Mouse (Mus musculus): ENCODE measurements at regions not wholly inside any gene's neighbourhood (a gene's known extent, or its start where the extent isn't known, plus 50 kb on each side); places are given as distances from the start of the nearest gene placed in this dataset.
"Not testable (repeated sequence)": the region's sequence is repeated elsewhere in the genome, so short reads cannot be mapped to it uniquely, and the experiment has no call there.

DNA sequence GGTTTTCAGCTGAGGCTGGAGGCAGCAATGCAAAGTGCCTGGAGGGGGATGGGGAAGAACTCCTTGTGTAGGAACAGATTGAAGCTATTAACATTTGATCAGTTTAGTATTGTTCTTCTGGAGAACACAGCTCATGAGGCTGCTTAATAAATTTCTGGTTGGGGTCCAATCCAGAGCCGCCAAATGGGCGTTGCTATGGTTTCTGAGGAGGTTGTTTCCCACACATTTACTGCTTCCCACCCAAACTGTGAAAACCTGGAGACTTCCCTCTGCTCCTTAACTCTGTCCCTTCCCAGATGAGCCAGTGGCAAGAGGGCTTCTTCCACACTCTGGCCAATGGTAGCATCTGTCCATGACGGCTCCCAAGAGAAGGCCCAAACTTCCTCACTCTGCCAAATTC, 113.2 kb upstream of the Klf4 start:
- no peak for DNase-seq (ENCODE audit: low read depth, low spot score)
- H3K36me3 ChIP-seq (ENCODE audit: control insufficient read depth, insufficient read depth, low read length, poor library complexity, severe bottlenecking): no peaks in the 10 kb centered on the region
- H3K27ac ChIP-seq (ENCODE audit: insufficient read depth, low read depth, low read length, poor library complexity, severe bottlenecking): no peak overlapping the region
- H3K4me1 ChIP-seq (ENCODE audit: control insufficient read depth in 2 of 2, insufficient read depth in 2 of 2, low read length in 2 of 2, poor library complexity in 1 of 2): no peaks in the 10 kb centered on the region
- TF ChIP-seq CHD2 (IDR thresholded peaks at IDR 0.05; ENCODE audit: low read depth, low read length) (no peak), ZC3H11A (IDR thresholded peaks at IDR 0.05; ENCODE audit: borderline replicate concordance, low read depth, low read length) (no peak), MAFK (IDR thresholded peaks at IDR 0.05; ENCODE audit: insufficient read depth, low read depth, low read length) (no peak), HCFC1 (IDR thresholded peaks at IDR 0.05; ENCODE audit: borderline replicate concordance, insufficient read depth, low read length) (no peak), ZNF384 (IDR thresholded peaks at IDR 0.05; ENCODE audit: low read depth, low read length) (no peak)
- no peak overlapping the region for H3K4me3 ChIP-seq (ENCODE audit: insufficient read depth in 1 of 2, low read depth in 1 of 2, low read length in 2 of 2, poor library complexity in 1 of 2, severe bottlenecking in 1 of 2)
- in situ Hi-C loops (cut with MboI; ENCODE audit: low sequenced_read_pairs in 2 of 2, unreplicated experiment in 2 of 2): no loop called here
- no peaks in the 10 kb centered on the region for H3K9me3 ChIP-seq (ENCODE audit: control insufficient read depth, insufficient read depth, low read depth, low read length)
- H3K9ac ChIP-seq (ENCODE audit: insufficient read depth, low read depth, low read length, poor library complexity, severe bottlenecking): no peak overlapping the region

DNA sequence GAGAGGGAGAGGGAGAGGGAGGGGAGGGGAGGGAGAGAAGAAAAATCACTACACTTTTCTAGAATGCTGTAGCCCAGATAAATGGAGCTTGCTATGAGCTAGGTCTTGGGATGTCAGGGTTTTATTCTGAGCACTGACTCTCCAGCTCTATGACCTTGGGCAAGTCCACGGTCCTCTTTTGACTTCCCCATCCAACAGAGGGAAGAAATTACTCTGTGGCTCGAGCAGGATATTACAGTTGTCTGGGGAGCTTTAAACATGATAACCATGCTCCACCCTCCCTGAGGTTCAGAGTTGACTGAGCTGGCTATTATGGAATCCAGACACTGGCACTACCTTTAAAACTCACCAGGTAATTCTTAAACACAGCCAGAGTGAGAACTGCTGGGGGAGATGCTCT, 112.6 kb upstream of the Klf4 start:
- in situ Hi-C loops (cut with MboI; ENCODE audit: low sequenced_read_pairs in 2 of 2, unreplicated experiment in 2 of 2): no loop called here
- no peak for DNase-seq (ENCODE audit: low read depth, low spot score)
- no peaks in the 10 kb centered on the region for H3K9me3 ChIP-seq (ENCODE audit: control insufficient read depth, insufficient read depth, low read depth, low read length)
- H3K4me3 ChIP-seq (ENCODE audit: insufficient read depth in 1 of 2, low read depth in 1 of 2, low read length in 2 of 2, poor library complexity in 1 of 2, severe bottlenecking in 1 of 2): no peak overlapping the region
- H3K9ac ChIP-seq (ENCODE audit: insufficient read depth, low read depth, low read length, poor library complexity, severe bottlenecking): no peak overlapping the region
- H3K36me3 ChIP-seq (ENCODE audit: control insufficient read depth, insufficient read depth, low read length, poor library complexity, severe bottlenecking): no peaks in the 10 kb centered on the region
- H3K4me1 ChIP-seq (ENCODE audit: control insufficient read depth in 2 of 2, insufficient read depth in 2 of 2, low read length in 2 of 2, poor library complexity in 1 of 2): no peaks in the 10 kb centered on the region
- H3K27ac ChIP-seq (ENCODE audit: insufficient read depth, low read depth, low read length, poor library complexity, severe bottlenecking): no peak overlapping the region
- no peak for TF ChIP-seq HCFC1 (IDR thresholded peaks at IDR 0.05; ENCODE audit: borderline replicate concordance, insufficient read depth, low read length)
- no peak for TF ChIP-seq ZNF384 (IDR thresholded peaks at IDR 0.05; ENCODE audit: low read depth, low read length)
- no peak for TF ChIP-seq CHD2 (IDR thresholded peaks at IDR 0.05; ENCODE audit: low read depth, low read length)
- no peak for TF ChIP-seq ZC3H11A (IDR thresholded peaks at IDR 0.05; ENCODE audit: borderline replicate concordance, low read depth, low read length)

DNA sequence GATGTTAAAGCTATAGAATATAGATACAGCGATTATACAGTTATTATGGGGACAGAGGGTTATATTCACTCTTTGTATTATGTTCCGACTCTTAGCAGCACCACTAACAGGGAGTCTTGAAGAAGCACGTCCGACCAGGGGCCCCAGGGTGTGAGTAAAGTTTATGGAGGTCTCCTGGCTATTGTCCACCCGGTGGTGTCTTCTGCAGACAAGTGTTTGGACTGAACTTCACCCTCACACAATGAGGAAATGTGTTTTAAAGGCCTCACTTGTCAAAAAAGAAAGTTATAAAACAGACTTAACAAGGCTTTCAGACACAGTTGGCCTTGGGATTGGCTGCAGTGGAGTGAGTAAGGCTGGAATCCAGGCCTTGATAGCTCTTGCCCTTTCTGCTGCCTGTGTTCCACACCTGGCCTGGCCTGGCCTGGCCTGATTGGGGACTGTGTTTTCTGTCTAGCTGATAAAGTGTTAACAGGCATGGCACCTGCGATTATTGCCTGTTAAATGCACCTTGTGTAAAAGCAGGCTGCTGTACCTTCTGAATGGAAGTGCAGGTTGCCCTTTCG, 102.8 kb upstream of the Klf4 start:
- in situ Hi-C loops (cut with MboI; ENCODE audit: low sequenced_read_pairs in 2 of 2, unreplicated experiment in 2 of 2): no loop called here
- TF ChIP-seq ZC3H11A (IDR thresholded peaks at IDR 0.05; ENCODE audit: borderline replicate concordance, low read depth, low read length): no peak
- TF ChIP-seq CHD2 (IDR thresholded peaks at IDR 0.05; ENCODE audit: low read depth, low read length): no peak
- TF ChIP-seq ZNF384 (IDR thresholded peaks at IDR 0.05; ENCODE audit: low read depth, low read length): no peak
- TF ChIP-seq HCFC1 (IDR thresholded peaks at IDR 0.05; ENCODE audit: borderline replicate concordance, insufficient read depth, low read length): no peak
- TF ChIP-seq MAFK (IDR thresholded peaks at IDR 0.05; ENCODE audit: insufficient read depth, low read depth, low read length): no peak
- Histone ChIP-seq H3K9ac (ENCODE audit: insufficient read depth, low read depth, low read length, poor library complexity, severe bottlenecking) (no peak overlapping the region), H3K4me3 (ENCODE audit: insufficient read depth in 1 of 2, low read depth in 1 of 2, low read length in 2 of 2, poor library complexity in 1 of 2, severe bottlenecking in 1 of 2) (no peak overlapping the region), H3K9me3 (ENCODE audit: control insufficient read depth, insufficient read depth, low read depth, low read length) (no peaks in the 10 kb centered on the region), H3K27ac (ENCODE audit: insufficient read depth, low read depth, low read length, poor library complexity, severe bottlenecking) (no peak overlapping the region), H3K4me1 (ENCODE audit: control insufficient read depth in 2 of 2, insufficient read depth in 2 of 2, low read length in 2 of 2, poor library complexity in 1 of 2) (no peaks in the 10 kb centered on the region), H3K36me3 (ENCODE audit: control insufficient read depth, insufficient read depth, low read length, poor library complexity, severe bottlenecking) (no peaks in the 10 kb centered on the region)
- no peak for DNase-seq (ENCODE audit: low read depth, low spot score)

DNA sequence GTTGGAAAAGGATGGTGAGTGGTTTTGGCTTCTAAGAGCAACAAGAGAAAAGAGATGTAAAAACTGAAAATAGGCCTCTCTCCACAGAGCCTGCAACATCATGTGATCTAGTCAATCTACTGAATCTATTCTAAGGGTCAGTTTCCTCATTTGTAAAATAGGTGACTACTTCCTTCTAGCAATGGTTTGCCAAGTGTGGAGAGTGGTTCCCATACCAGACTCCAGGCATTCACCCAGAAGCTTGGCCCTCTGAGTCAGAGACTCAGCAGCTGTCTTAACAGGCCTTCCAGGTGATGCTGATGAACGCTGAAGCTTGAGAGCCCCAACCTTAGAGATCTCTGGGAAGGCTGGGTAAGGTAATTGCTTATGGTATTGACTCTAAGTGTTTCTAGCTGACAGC, 98.9 kb upstream of the Klf4 start:
- H3K4me1 ChIP-seq (ENCODE audit: control insufficient read depth in 2 of 2, insufficient read depth in 2 of 2, low read length in 2 of 2, poor library complexity in 1 of 2): no peaks in the 10 kb centered on the region
- in situ Hi-C loops (cut with MboI; ENCODE audit: low sequenced_read_pairs in 2 of 2, unreplicated experiment in 2 of 2): no loop called here
- H3K9ac ChIP-seq (ENCODE audit: insufficient read depth, low read depth, low read length, poor library complexity, severe bottlenecking): no peak overlapping the region
- no peak for TF ChIP-seq ZNF384 (IDR thresholded peaks at IDR 0.05; ENCODE audit: low read depth, low read length)
- TF ChIP-seq MAFK (IDR thresholded peaks at IDR 0.05; ENCODE audit: insufficient read depth, low read depth, low read length): no peak
- TF ChIP-seq HCFC1 (IDR thresholded peaks at IDR 0.05; ENCODE audit: borderline replicate concordance, insufficient read depth, low read length): no peak
- TF ChIP-seq CHD2 (IDR thresholded peaks at IDR 0.05; ENCODE audit: low read depth, low read length): no peak
- TF ChIP-seq ZC3H11A (IDR thresholded peaks at IDR 0.05; ENCODE audit: borderline replicate concordance, low read depth, low read length): no peak
- no peaks in the 10 kb centered on the region for H3K36me3 ChIP-seq (ENCODE audit: control insufficient read depth, insufficient read depth, low read length, poor library complexity, severe bottlenecking)
- H3K9me3 ChIP-seq (ENCODE audit: control insufficient read depth, insufficient read depth, low read depth, low read length): no peaks in the 10 kb centered on the region
- no peak overlapping the region for H3K27ac ChIP-seq (ENCODE audit: insufficient read depth, low read depth, low read length, poor library complexity, severe bottlenecking)
- DNase-seq (ENCODE audit: low read depth, low spot score): no peak
- no peak overlapping the region for H3K4me3 ChIP-seq (ENCODE audit: insufficient read depth in 1 of 2, low read depth in 1 of 2, low read length in 2 of 2, poor library complexity in 1 of 2, severe bottlenecking in 1 of 2)

DNA sequence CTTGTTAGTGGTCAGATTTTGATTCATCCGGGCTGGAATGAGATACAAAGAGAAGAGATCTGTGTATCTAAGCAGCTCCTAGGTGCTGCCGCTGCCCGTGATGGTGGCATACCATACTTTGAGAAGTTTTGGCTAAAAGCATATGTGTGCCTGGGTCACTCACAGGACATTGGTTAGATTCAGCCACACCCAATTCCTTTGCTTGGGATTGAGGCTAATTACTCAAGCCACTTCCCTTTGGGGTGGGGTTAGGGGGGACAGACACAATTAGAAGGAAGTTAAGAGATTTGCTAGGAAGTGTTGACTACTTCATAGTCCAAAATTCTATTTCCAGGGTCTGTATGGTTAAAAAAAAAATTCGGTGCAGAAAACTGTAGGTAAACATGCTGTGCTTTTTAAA, 97.9 kb upstream of the Klf4 start:
- H3K4me3 ChIP-seq (ENCODE audit: insufficient read depth in 1 of 2, low read depth in 1 of 2, low read length in 2 of 2, poor library complexity in 1 of 2, severe bottlenecking in 1 of 2); H3K27ac ChIP-seq (ENCODE audit: insufficient read depth, low read depth, low read length, poor library complexity, severe bottlenecking); in situ Hi-C loops (cut with MboI; ENCODE audit: low sequenced_read_pairs in 2 of 2, unreplicated experiment in 2 of 2); DNase-seq (ENCODE audit: low read depth, low spot score); H3K36me3 ChIP-seq (ENCODE audit: control insufficient read depth, insufficient read depth, low read length, poor library complexity, severe bottlenecking); H3K9me3 ChIP-seq (ENCODE audit: control insufficient read depth, insufficient read depth, low read depth, low read length); H3K9ac ChIP-seq (ENCODE audit: insufficient read depth, low read depth, low read length, poor library complexity, severe bottlenecking); H3K4me1 ChIP-seq (ENCODE audit: control insufficient read depth in 2 of 2, insufficient read depth in 2 of 2, low read length in 2 of 2, poor library complexity in 1 of 2): not testable (repeated sequence)
